Mouse (Mus musculus) intestine, postnatal 0 days (tissue): ENCODE measurements around the gene Tpsab1. TPM values are rescaled to one million over a fixed set of nuclear protein-coding genes. Genes with fewer than 3 reads are reported as not detected.

Source experiments
- ATAC-seq: fragments of 200-750 bp; cut with Nextera tagmentation; 2 replicates; pipeline ENCODE4 v1.8.0; 2017; ENCODE audit warnings: mild to moderate bottlenecking, moderate TSS enrichment, moderate library complexity
- H3K27ac ChIP-seq: fragments of 300-500 bp; sonication (generic); 2 replicates; pipeline ENCODE4 v1.5.1; 2014; ENCODE audit warnings: mild to moderate bottlenecking, low read depth, low read length, moderate library complexity
- H3K27me3 ChIP-seq: fragments of 300-500 bp; sonication (generic); replicated peaks from 2 replicates; pipeline ENCODE4 v1.6.1; 2014; ENCODE audit warnings: low read length, mixed read lengths; ENCODE audit not compliant: control insufficient read depth, insufficient read depth
- H3K36me3 ChIP-seq: fragments of 300-500 bp; sonication (generic); 2 replicates; pipeline ENCODE4 v1.6.1; 2014; ENCODE audit warnings: mild to moderate bottlenecking, moderate library complexity; ENCODE audit not compliant: control insufficient read depth, insufficient read depth
- H3K4me1 ChIP-seq: fragments of 300-500 bp; sonication (generic); replicated peaks from 2 replicates; pipeline ENCODE4 v1.6.1; 2014; ENCODE audit warnings: antibody characterized with exemption, low read length, mixed read lengths; ENCODE audit not compliant: control insufficient read depth, insufficient read depth
- H3K4me2 ChIP-seq: fragments of 300-500 bp; sonication (generic); replicated peaks from 2 replicates; pipeline ENCODE4 v1.6.1; 2014; ENCODE audit warnings: low read depth, mild to moderate bottlenecking, moderate library complexity
- H3K4me3 ChIP-seq: fragments of 300-500 bp; sonication (generic); 2 replicates; pipeline ENCODE4 v1.5.1; 2014; ENCODE audit warnings: low read depth, low read length
- H3K9ac ChIP-seq: fragments of 300-500 bp; sonication (generic); 2 replicates; pipeline ENCODE4 v1.6.1; 2014; ENCODE audit warnings: mild to moderate bottlenecking, low read depth, low read length
- H3K9me3 ChIP-seq: fragments of 300-500 bp; sonication (generic); 2 replicates; pipeline ENCODE4 v1.6.1; 2016; ENCODE audit warnings: mixed run types; ENCODE audit not compliant: control insufficient read depth
- CTCF ChIP-seq: sonication (generic); IDR thresholded peaks from 2 replicates; pipeline ENCODE4 v1.5.1; 2016; ENCODE audit warnings: low read depth, mild to moderate bottlenecking, control low read depth, antibody characterized with exemption, moderate library complexity
- WGBS: fragments of 180-500 bp; shearing (Covaris S2); extraction: QIAGEN DNeasy Blood & Tissue Kit; methylation state at CpG from one replicate; pipeline ENCODE4 v1.1.7; 2014; 5-methylcytosine and 5-hydroxymethylcytosine counted together
- polyA plus RNA-seq: library from polyadenylated mRNA; unstranded; fragments of >200 nt; fragmentation: Nextera tagmentation; extraction: Ambion mirVana; gene quantifications from 2 replicates; pipeline ENCODE4 v1.2.1, GENCODE M21; 2015

Gene Tpsab1
- 0.10 and 0.20 TPM in 2 replicates for polyA plus RNA-seq

- ATAC-seq = no peak
These were observed at the start of gene Tpsab1 for GRCm38 (mm10) chr17:25345462-25345861. Gene Tpsab1, minus strand, starts transcription at chr17:25345562.

GRCm38 (mm10) chr17:25394526-25394925, 49.2 kb upstream of the Tpsab1 start:
- H3K36me3 ChIP-seq = no peaks in the 10 kb centered on the region; the same call in 1 of the 2 replicates
- H3K27ac ChIP-seq = no peak overlapping the region
- H3K4me1 ChIP-seq = no peaks in the 10 kb centered on the region
- no peak overlapping the region for H3K4me2 ChIP-seq
- no peak for ATAC-seq
- TF ChIP-seq CTCF = no peak
- H3K9me3 ChIP-seq = no peaks in the 10 kb centered on the region
- H3K27me3 ChIP-seq = no peaks in the 10 kb centered on the region
- WGBS = 84% methylated on average over 4 of the region's 4 CpGs
- no peak overlapping the region for H3K4me3 ChIP-seq
- H3K9ac ChIP-seq = no peak overlapping the region

More at GRCm38 (mm10) chr17:25345462-25345861, at the start of gene Tpsab1:
- H3K27me3 ChIP-seq = no peaks in the 10 kb centered on the region
- no peak within 1 kb of the TSS for H3K4me3 ChIP-seq
- H3K4me1 ChIP-seq = no peaks in the 10 kb centered on the region
- no peaks in the 10 kb centered on the region for H3K36me3 ChIP-seq
- no peaks in the 10 kb centered on the region for H3K9me3 ChIP-seq
- 86% methylated on average over 4 of the region's 4 CpGs for WGBS
- H3K4me2 ChIP-seq = no peak within 1 kb of the TSS
- H3K27ac ChIP-seq = no peak within 1 kb of the TSS
- no peak within 1 kb of the TSS for H3K9ac ChIP-seq
- TF ChIP-seq CTCF = no peak

- Histone ChIP-seq H3K9ac (no peak overlapping the region), H3K27me3 (no peaks in the 10 kb centered on the region), H3K4me2 (no peak overlapping the region), H3K4me1 (no peaks in the 10 kb centered on the region), H3K4me3 (no peak overlapping the region), H3K9me3 (no peaks in the 10 kb centered on the region), H3K27ac (no peak overlapping the region), H3K36me3 (no peaks in the 10 kb centered on the region)
- peak; percentile 65 for TF ChIP-seq CTCF
- WGBS = 35% methylated on average over 9 of the region's 9 CpGs
- no peak for ATAC-seq
These were observed 28.6 kb upstream of the Tpsab1 start for GRCm38 (mm10) chr17:25374011-25374410.

GRCm38 (mm10) chr17:25372491-25372890, 27.1 kb upstream of the Tpsab1 start:
- TF ChIP-seq CTCF = no peak
- peak; percentile 86 for ATAC-seq

GRCm38 (mm10) chr17:25368973-25369372, 23.6 kb upstream of the Tpsab1 start, which contains the start of gene Tpsg1:
Gene Tpsg1, plus strand, starts transcription at chr17:25369273.
- no peak within 1 kb of the TSS; the same call in 1 of the 2 replicates for H3K27ac ChIP-seq
- no peaks in the 10 kb centered on the region for H3K27me3 ChIP-seq
- no peaks in the 10 kb centered on the region for H3K36me3 ChIP-seq
- no peak within 1 kb of the TSS for H3K4me2 ChIP-seq
- H3K4me3 ChIP-seq = no peak within 1 kb of the TSS
- 78% methylated on average over 3 of the region's 3 CpGs for WGBS
- no peaks in the 10 kb centered on the region for H3K9me3 ChIP-seq
- no peaks in the 10 kb centered on the region for H3K4me1 ChIP-seq
- ATAC-seq = no peak
- no peak within 1 kb of the TSS for H3K9ac ChIP-seq
- TF ChIP-seq CTCF = no peak

More at GRCm38 (mm10) chr17:25372491-25372890, 27.1 kb upstream of the Tpsab1 start:
- Histone ChIP-seq H3K4me3 (no peak overlapping the region), H3K4me2 (no peak overlapping the region), H3K27ac (no peak overlapping the region), H3K9ac (no peak overlapping the region), H3K4me1 (no peaks in the 10 kb centered on the region), H3K27me3 (no peaks in the 10 kb centered on the region), H3K9me3 (no peaks in the 10 kb centered on the region), H3K36me3 (no peaks in the 10 kb centered on the region)
- 41% methylated on average over 8 of the region's 8 CpGs for WGBS

GRCm38 (mm10) chr17:25366005-25366404, 20.6 kb upstream of the Tpsab1 start, which contains the start of gene Tpsb2:
Gene Tpsb2, plus strand, starts transcription at chr17:25366305.
- Histone ChIP-seq H3K36me3 (no peaks in the 10 kb centered on the region), H3K9ac (no peak within 1 kb of the TSS), H3K27me3 (no peaks in the 10 kb centered on the region), H3K9me3 (no peaks in the 10 kb centered on the region), H3K4me3 (no peak within 1 kb of the TSS), H3K4me2 (no peak within 1 kb of the TSS), H3K4me1 (no peaks in the 10 kb centered on the region), H3K27ac (no peak within 1 kb of the TSS)
- ATAC-seq = no peak
- no peak for TF ChIP-seq CTCF
- 80% methylated on average over 2 of the region's 2 CpGs for WGBS
